Comparison of ENCODE assay signal across 21 mouse cellular contexts in genomic region chr6:113440686-113441085, GRCm38 (mm10). TPM values are rescaled to one million over a fixed set of nuclear protein-coding genes. Genes with fewer than 3 reads are reported as not detected.
DNase-seq lines count a peak whose midpoint lies in the region; ATAC-seq lines count a peak whose summit lies in the region.
"Had no signal": no experiment of that assay in that cellular context is flagged by ENCODE, and none has a peak within 500 bp of the region (broad histone marks: within the 10 kb centered on the region; RNA-seq: fewer than 3 reads in every experiment).

No protein-coding gene starts in this region.

- H3K9ac ChIP-seq in midbrain, embryonic 11.5 days (ENCODE audit: low read length): no peak overlapping the region
- H3K9ac ChIP-seq in midbrain, embryonic 15.5 days: no peak overlapping the region
- H3K9ac ChIP-seq: forebrain, embryonic 13.5 days; heart, embryonic 13.5 days; hindbrain, embryonic 14.5 days had no signal

- H3K4me2 ChIP-seq in midbrain, embryonic 11.5 days: no peak overlapping the region
- no peak overlapping the region for H3K4me2 ChIP-seq in midbrain, embryonic 15.5 days
- H3K4me2 ChIP-seq: forebrain, embryonic 13.5 days; heart, embryonic 13.5 days; hindbrain, embryonic 14.5 days had no signal

- H3K9me3 ChIP-seq in midbrain, embryonic 11.5 days (ENCODE audit: control insufficient read depth, low read length): no peaks in the 10 kb centered on the region
- H3K9me3 ChIP-seq in midbrain, embryonic 15.5 days: no peaks in the 10 kb centered on the region
- H3K9me3 ChIP-seq: forebrain, embryonic 10.5 days; forebrain, embryonic 13.5 days; G1E; heart, embryonic 10.5 days; heart, embryonic 13.5 days had no signal

- peaks cover 7% of the 10 kb centered on the region; the same call in 1 of the 2 replicates for H3K4me1 ChIP-seq in midbrain, embryonic 11.5 days (ENCODE audit: control insufficient read depth, insufficient read depth, low read length)
- peaks cover 18% of the 10 kb centered on the region for H3K4me1 ChIP-seq in midbrain, embryonic 15.5 days

- no peaks in the 10 kb centered on the region for H3K36me3 ChIP-seq in midbrain, embryonic 11.5 days (ENCODE audit: control insufficient read depth, insufficient read depth, low read length)
- no peaks in the 10 kb centered on the region for H3K36me3 ChIP-seq in midbrain, embryonic 15.5 days (replicated peaks)

- ATAC-seq in cerebellum, adult (ENCODE audit: insufficient number of reproducible peaks, low FRiP score, low TSS enrichment): 0 out of 2 replicates have a peak, but pooled peaks have one; percentile 4
- ATAC-seq in midbrain, embryonic 11.5 days (ENCODE audit: low FRiP score): no peak
- ATAC-seq in midbrain, embryonic 15.5 days (replicated peaks): no peak
- ATAC-seq: forebrain, embryonic 13.5 days; hindbrain, postnatal 0 days had no signal

- no peak overlapping the region for H3K27ac ChIP-seq in midbrain, embryonic 11.5 days (ENCODE audit: low read depth, low read length)
- H3K27ac ChIP-seq in midbrain, embryonic 15.5 days: no peak overlapping the region
- H3K27ac ChIP-seq: forebrain, embryonic 10.5 days; forebrain, embryonic 13.5 days; gastrocnemius, adult 2 months; heart, embryonic 10.5 days; heart, embryonic 13.5 days; hindbrain, embryonic 14.5 days; hindbrain, postnatal 0 days had no signal

- no peaks in the 10 kb centered on the region for H3K27me3 ChIP-seq in midbrain, embryonic 11.5 days (ENCODE audit: control insufficient read depth, insufficient read depth, low read length)
- H3K27me3 ChIP-seq in midbrain, embryonic 15.5 days (replicated peaks): 0 out of 2 replicates have a peak, but pooled peaks cover 3% of the 10 kb centered on the region
- H3K27me3 ChIP-seq: CH12.LX; forebrain, embryonic 13.5 days; Patski had no signal

- WGBS in midbrain, embryonic 11.5 days: 85% methylated on average over 3 of the region's 3 CpGs
- 87% methylated on average over 3 of the region's 3 CpGs for WGBS in midbrain, embryonic 15.5 days

- peak; percentile 29 for DNase-seq in adrenal gland, adult 2 months
- no peak for DNase-seq in adrenal gland, postnatal 4 days (ENCODE audit: low spot score in 2 of 2)
- DNase-seq in cerebellum, adult 11-12 months: no peak
- DNase-seq in midbrain, embryonic 11.5 days (ENCODE audit: low spot score, missing footprints): peak; percentile 68
- DNase-seq in left cerebral cortex, adult 11 months (ENCODE audit: low spot score): no peak

- no peak overlapping the region for H3K4me3 ChIP-seq in midbrain, embryonic 11.5 days (ENCODE audit: low read depth, low read length)
- no peak overlapping the region for H3K4me3 ChIP-seq in midbrain, embryonic 15.5 days
- H3K4me3 ChIP-seq: forebrain, embryonic 10.5 days; forebrain, embryonic 13.5 days; gastrocnemius, adult 2 months; heart, embryonic 10.5 days; heart, embryonic 13.5 days had no signal

RNA-seq across cellular contexts. Expression of gene Jagn1, which starts 1.7 kb away (rescaled TPM):
- total RNA-seq in adrenal gland, adult 2 months (2021): 10 to 100 TPM; 50.5 TPM
- polyA plus RNA-seq in adrenal gland, adult 2 months (2012; rRNA removed): 49.5 and 64.3 TPM in 2 replicates
- total RNA-seq in adrenal gland, postnatal 4 days (2021): 10 to 100 TPM; 47.8 to 49.2 TPM
- polyA plus RNA-seq in midbrain, embryonic 11.5 days (2014; fragmentation: Nextera tagmentation; extraction: Ambion mirVana): 73.1 and 75.0 TPM in 2 replicates
- polyA plus RNA-seq in midbrain, embryonic 15.5 days (2015; fragmentation: Nextera tagmentation; extraction: Ambion mirVana): 94.9 and 101 TPM in 2 replicates

RNA-seq across cellular contexts. Expression of gene Cidec, which starts 5.1 kb away (rescaled TPM):
- 100 to 1,000 TPM; 354 to 980 TPM for total RNA-seq in adrenal gland, adult 2 months (2021)
- polyA plus RNA-seq in adrenal gland, adult 2 months (2012; rRNA removed): 514 and 896 TPM in 2 replicates
- total RNA-seq in adrenal gland, postnatal 4 days (2021): 10 to 100 TPM; 49.8 to 62.1 TPM
- not detected in 2 replicates for polyA plus RNA-seq in midbrain, embryonic 11.5 days (2014; fragmentation: Nextera tagmentation; extraction: Ambion mirVana)
- not detected in 2 replicates for polyA plus RNA-seq in midbrain, embryonic 15.5 days (2015; fragmentation: Nextera tagmentation; extraction: Ambion mirVana)
- total RNA-seq: CH12.LX; hindbrain, postnatal 0 days had no signal
- polyA plus RNA-seq: embryonic facial prominence, embryonic 11.5 days; forebrain, embryonic 10.5 days; forebrain, embryonic 13.5 days; forebrain, embryonic 16.5 days; G1E; heart, embryonic 13.5 days; hindbrain, embryonic 11.5 days; hindbrain, embryonic 14.5 days; hindbrain, postnatal 0 days; inflammation-experienced regulatory T-cells, adult 6 months; Patski had no signal

RNA-seq across cellular contexts. Expression of gene Il17re, which starts 17.6 kb away (rescaled TPM):
- 1 to 10 TPM; 1.1 to 1.9 TPM for total RNA-seq in adrenal gland, adult 2 months (2021)
- 4.0 TPM in 2 replicates for polyA plus RNA-seq in adrenal gland, adult 2 months (2012; rRNA removed)
- 1 to 10 TPM in 1 of 2 experiments, under 1 TPM in 1; 0.90 to 2.5 TPM for total RNA-seq in adrenal gland, postnatal 4 days (2021)
- 0.19 and 0.40 TPM in 2 replicates for polyA plus RNA-seq in midbrain, embryonic 11.5 days (2014; fragmentation: Nextera tagmentation; extraction: Ambion mirVana)
- polyA plus RNA-seq in midbrain, embryonic 15.5 days (2015; fragmentation: Nextera tagmentation; extraction: Ambion mirVana): 0.08 and 0.41 TPM in 2 replicates
- polyA plus RNA-seq: forebrain, embryonic 16.5 days; G1E had no signal

RNA-seq across cellular contexts. Expression of gene Rpusd3, which starts 21.5 kb away (rescaled TPM):
- total RNA-seq in adrenal gland, adult 2 months (2021): 1 to 10 TPM; 9.1 to 9.2 TPM
- 65.5 and 102 TPM in 2 replicates for polyA plus RNA-seq in adrenal gland, adult 2 months (2012; rRNA removed)
- total RNA-seq in adrenal gland, postnatal 4 days (2021): 10 to 100 TPM; 13.9 to 14.7 TPM
- 26.6 and 32.0 TPM in 2 replicates for polyA plus RNA-seq in midbrain, embryonic 11.5 days (2014; fragmentation: Nextera tagmentation; extraction: Ambion mirVana)
- 19.0 and 21.2 TPM in 2 replicates for polyA plus RNA-seq in midbrain, embryonic 15.5 days (2015; fragmentation: Nextera tagmentation; extraction: Ambion mirVana)

RNA-seq across cellular contexts. Expression of gene Il17rc, which starts 30.5 kb away (rescaled TPM):
- total RNA-seq in adrenal gland, adult 2 months (2021): 10 to 100 TPM; 17.0 to 22.0 TPM
- polyA plus RNA-seq in adrenal gland, adult 2 months (2012; rRNA removed): 90.8 and 103 TPM in 2 replicates
- total RNA-seq in adrenal gland, postnatal 4 days (2021): 10 to 100 TPM; 22.7 to 25.4 TPM
- polyA plus RNA-seq in midbrain, embryonic 11.5 days (2014; fragmentation: Nextera tagmentation; extraction: Ambion mirVana): 2.7 and 3.1 TPM in 2 replicates
- polyA plus RNA-seq in midbrain, embryonic 15.5 days (2015; fragmentation: Nextera tagmentation; extraction: Ambion mirVana): 3.4 and 4.8 TPM in 2 replicates
- total RNA-seq: CH12.LX, G1E had no signal

Comparison
In these comparisons a context has a peak if more than half of its experiments do, and no peak if none do; other contexts are left out.
1. DNase-seq: peak in adrenal gland, adult 2 months (single experiment) and midbrain, embryonic 11.5 days (single experiment); none in adrenal gland, postnatal 4 days (0 of 2), cerebellum, adult 11-12 months (single experiment) and left cerebral cortex, adult 11 months (single experiment).
2. RNA of gene Cidec, which starts 5.1 kb away (polyA plus RNA-seq): 514 to 896 TPM in adrenal gland, adult 2 months; not detected in midbrain, embryonic 15.5 days and not detected in midbrain, embryonic 11.5 days; every median in the first group is over 100 times any median in the second.